Mouse (Mus musculus): ENCODE results near the gene Lrif1. TPM values are rescaled to one million over a fixed set of nuclear protein-coding genes. Genes with fewer than 3 reads are reported as not detected.
"Not testable (repeated sequence)": the region's sequence is repeated elsewhere in the genome, so short reads cannot be mapped to it uniquely, and the experiment has no call there.

The Lrif1 gene
- total RNA-seq (2021), result 10 to 100 TPM; 18.9 to 20.9 TPM
- long read RNA-seq, experiment 1, partial matches to known transcripts, result 0 of 14 reads
- long read RNA-seq, experiment 1, other reads (novel, unspliced or antisense), result 4 of 14 reads
- long read RNA-seq, experiment 2, transcript Lrif1-203 (3 exons, 1,669 nt), result minor isoform, 5 of 30 reads
- long read RNA-seq, experiment 2, transcript Lrif1-202 (3 exons, 929 nt), result major isoform, 11 of 30 reads
- long read RNA-seq, experiment 2, partial matches to known transcripts, result 1 of 30 reads
- long read RNA-seq, experiment 2, other reads (novel, unspliced or antisense), result 13 of 30 reads

DNA sequence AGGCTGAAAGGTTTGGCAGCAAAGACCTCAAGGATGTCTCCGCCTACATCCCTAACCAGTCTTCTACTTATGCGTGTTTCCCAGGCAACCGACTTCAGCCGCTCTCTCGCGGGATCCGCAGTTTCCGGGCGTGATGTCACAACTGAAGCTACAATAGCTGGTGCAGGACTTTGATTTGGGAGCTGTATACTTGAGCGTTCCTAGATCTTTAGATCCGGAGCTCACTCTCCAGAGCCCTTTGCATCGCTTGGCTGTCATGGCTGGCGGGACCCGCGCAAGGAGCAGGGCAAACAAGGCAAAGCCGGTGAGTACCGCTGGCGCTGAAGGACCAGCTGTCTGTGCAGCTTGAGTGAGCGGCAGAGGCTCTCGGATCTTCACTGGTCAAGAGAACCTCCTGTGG is at the start of gene Lrif1:
Lrif1 (plus strand) TSS at position 158 of the 400 bp plus-strand sequence.
- peak; percentile 80 to 84 for DNase-seq (ENCODE audit: low spot score in 2 of 2)

DNA sequence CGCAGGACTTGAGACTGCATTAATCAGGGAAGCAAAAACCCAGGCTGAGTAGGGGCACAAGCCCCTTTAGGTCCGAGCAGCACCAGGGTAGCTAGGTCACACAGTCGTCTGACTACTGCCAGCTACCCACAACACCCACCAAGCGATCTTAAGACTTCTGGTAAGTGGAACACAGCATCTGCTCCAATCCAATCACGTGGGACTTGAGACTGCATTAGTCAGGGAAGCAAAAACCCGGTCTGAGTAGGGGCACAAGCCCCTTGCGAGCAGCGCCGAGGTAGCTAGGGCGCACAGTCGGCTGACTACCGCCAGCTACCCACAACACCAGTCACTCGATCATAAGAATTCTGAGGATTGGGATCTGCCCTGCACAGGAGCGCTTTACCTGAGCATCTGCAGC is 12.0 kb upstream of the Lrif1 start:
- not testable (repeated sequence) for DNase-seq (ENCODE audit: low spot score in 2 of 2)

DNA sequence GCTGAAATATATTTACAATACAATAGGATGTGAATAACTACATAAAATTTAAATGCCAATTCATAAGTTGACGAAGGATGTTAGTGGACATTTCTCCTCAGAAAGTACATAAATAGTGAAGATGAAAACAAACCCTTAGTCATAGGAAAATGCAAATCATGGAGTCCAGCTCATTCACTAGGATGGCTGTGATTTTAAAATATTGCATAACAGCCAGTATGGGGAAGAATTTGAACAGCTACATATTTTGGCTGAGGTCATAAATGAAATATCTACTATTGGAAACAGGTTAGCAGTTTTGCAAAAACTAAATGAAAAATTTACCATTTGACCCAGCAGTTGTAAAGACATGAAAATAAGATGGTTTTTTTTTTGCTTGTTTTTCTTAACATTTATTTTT is 594 bp downstream of the Lrif1 start:
- no peak for DNase-seq (ENCODE audit: low spot score in 2 of 2)

DNA sequence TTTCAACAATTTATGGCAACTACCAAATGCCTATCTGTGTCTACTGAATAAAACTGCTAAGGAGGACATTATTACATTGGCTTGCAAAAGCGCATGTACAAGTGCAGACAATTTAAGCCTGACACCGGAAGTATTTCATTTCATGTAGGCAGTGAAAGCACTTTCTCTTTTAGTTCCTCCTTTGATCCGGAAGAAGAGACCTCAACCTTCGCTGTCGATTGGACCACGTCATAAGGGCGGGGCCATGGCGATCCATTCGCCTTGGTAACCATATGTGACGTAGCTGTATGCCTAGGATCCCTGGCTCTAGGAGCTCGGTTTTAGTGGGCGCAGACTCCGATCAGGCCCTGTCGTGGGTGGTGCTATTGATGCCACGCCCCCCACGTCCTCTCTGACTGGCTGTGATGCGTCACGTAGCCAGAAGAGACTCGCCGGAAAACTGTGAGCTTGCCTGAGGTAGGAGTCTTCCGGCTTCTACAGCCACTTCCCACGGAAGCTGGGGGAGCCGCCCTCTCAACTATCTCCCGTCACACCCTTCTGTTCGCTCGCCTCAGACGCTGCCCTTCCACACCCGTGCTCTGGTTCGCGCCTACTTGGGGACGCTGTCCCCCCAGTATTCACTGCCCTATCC is 36.7 kb downstream of the Lrif1 start:
- DNase-seq (ENCODE audit: low spot score in 2 of 2), result peak; percentile 92 to 98

DNA sequence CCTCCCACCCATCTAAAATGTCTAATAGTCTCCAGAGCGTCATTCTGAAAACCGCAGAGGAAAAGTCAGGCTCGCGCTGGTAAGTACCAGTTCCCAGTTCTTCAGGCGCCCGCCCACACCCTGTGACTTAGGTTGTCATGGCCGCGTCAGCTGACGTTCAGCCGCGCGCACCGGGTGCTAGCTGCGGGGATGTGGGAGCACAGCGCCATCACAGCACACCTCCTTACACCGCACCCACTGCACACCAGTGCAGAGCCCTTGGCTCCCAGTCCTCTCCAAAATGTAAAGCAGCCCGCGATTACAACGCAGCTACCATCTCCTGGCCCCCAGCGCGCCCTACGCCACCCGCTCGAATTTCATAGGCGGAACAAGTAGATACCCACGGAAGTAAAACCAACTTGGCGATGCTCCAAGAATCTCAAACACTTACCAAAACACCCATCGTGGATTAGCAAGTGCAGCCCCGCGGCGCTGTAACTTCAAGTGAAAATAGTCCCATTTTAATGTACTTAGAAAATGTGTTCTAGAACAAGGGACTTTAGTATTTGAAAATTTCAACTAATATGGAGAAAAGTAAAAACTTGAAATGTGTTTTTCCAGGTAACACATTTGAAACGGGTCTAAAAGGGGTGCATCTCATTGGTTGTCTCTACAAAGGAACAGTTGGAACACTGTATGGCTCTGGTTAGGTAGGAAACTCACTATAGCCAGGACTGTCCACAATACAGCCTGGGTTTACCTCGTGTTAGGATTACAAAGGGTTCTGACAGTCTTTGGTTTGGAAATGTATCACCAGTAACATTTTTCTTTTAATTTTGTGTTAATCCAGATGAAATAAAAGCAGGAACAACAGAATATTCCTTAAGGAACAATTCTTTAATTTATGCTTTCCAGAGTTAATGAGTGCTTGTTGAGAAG is 37.5 kb downstream of the Lrif1 start:
- DNase-seq (ENCODE audit: low spot score in 2 of 2), result peak; percentile 88 to 90

DNA sequence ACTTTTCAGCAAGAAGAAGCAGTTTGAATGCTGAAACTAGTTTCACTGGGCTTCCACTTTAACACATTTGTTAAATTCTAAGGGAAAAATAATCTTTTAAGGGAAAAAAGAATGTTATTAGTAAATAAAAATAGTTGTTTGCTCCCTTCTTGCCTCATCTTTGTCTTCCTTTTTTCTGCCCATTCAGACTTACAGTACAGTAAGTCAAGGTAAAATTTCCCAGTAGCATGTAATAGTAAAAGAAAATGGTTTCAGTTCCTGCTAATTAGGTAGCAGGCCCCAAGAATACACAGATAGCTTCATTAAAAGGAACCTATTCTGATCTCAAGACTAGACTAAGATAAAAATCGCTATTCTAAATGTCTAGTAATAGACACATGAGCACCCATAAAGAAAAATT is 71.1 kb downstream of the Lrif1 start:
- no peak for DNase-seq (ENCODE audit: low spot score in 2 of 2)

DNA sequence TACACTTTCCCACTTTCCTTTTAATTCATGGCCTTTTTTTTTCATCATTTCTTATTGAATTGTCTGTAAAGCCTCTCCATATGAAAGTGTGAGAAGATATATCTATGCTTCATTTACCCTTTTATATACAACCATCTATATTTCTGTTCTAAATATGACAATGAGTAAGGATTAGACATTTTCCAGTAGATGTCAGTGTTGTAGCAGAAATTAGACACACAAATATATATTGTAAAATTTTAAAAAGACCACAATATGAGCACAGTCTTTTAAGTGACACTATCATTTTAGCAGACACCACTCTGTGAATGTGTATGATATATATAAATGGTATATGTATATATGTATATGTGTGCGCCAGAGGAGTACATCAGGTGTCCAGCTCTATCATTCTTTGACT is 87.0 kb downstream of the Lrif1 start:
- DNase-seq (ENCODE audit: low spot score in 2 of 2), result no peak

DNA sequence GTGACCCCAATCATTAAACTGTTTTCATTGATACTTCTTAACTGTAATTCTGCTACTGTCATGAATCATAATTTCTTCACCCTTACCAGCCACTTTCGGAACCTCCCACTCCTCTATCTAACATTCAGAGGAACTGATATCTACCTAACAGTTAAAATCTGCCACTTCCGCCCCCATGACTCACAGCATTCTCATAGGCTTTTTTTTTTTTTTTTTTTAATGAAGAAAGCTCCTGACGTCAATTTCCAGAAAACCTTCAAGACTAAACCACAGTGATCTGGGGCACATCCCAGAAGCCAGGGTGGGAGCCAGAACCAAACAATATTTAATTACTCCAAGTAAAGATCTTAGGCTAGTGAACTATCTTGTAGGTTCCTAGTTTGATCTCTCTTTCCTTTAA is 100.3 kb downstream of the Lrif1 start:
- no peak for DNase-seq (ENCODE audit: low spot score in 2 of 2)

Other genes starting within 250 kb of the Lrif1 start
- gene Dennd2d, start 202.6 kb upstream of the Lrif1 start, total RNA-seq (2021), result under 1 TPM; 0.10 to 0.60 TPM
- gene Dram2, start 137.2 kb upstream of the Lrif1 start, total RNA-seq (2021), result 10 to 100 TPM; 42.5 to 44.7 TPM
- 10 to 100 TPM; 35.5 to 40.2 TPM for gene Cept1, start 137.2 kb upstream of the Lrif1 start, total RNA-seq (2021)
- 10 to 100 TPM; 10.7 to 11.1 TPM for gene Cd53, start 105.2 kb downstream of the Lrif1 start, total RNA-seq (2021)
- not detected for gene Olfr266, start 141.3 kb downstream of the Lrif1 start, total RNA-seq (2021)